ENCODE assay signal across 8 mouse cellular contexts in genomic region chr1:126830031-126830927, GRCm38 (mm10). TPM values are rescaled to one million over a fixed set of nuclear protein-coding genes. Genes with fewer than 3 reads are reported as not detected.
A peak's percentile ranks its signal among the peaks of the same experiment; 100 is the strongest.
DNase-seq lines count a peak whose midpoint lies in the region; ATAC-seq lines count a peak whose summit lies in the region.

TSS of gene Nckap5 (minus strand) at chr1:126830799.

- no peaks in the 10 kb centered on the region for H3K4me1 ChIP-seq in embryonic facial prominence, embryonic 11.5 days (ENCODE audit: control insufficient read depth, insufficient read depth, low read length)
- no peaks in the 10 kb centered on the region for H3K4me1 ChIP-seq in intestine, embryonic 16.5 days (ENCODE audit: control insufficient read depth, insufficient read depth, low read length)

- peak within 1 kb of the TSS; percentile 27 for H3K4me3 ChIP-seq in embryonic facial prominence, embryonic 11.5 days (ENCODE audit: low read depth, low read length)
- H3K4me3 ChIP-seq in intestine, embryonic 16.5 days (ENCODE audit: low read length) = peak within 1 kb of the TSS; percentile 46

- peak within 1 kb of the TSS; percentile 53 for H3K4me2 ChIP-seq in embryonic facial prominence, embryonic 11.5 days (ENCODE audit: low read depth, low read length)
- peak within 1 kb of the TSS; percentile 66 for H3K4me2 ChIP-seq in intestine, embryonic 16.5 days (ENCODE audit: low read depth, low read length)

- WGBS in embryonic facial prominence, embryonic 11.5 days = 3% methylated on average over 35 of the region's 35 CpGs
- 2% methylated on average over 35 of the region's 35 CpGs for WGBS in intestine, embryonic 16.5 days

- no peaks in the 10 kb centered on the region for H3K9me3 ChIP-seq in embryonic facial prominence, embryonic 11.5 days (replicated peaks; ENCODE audit: control insufficient read depth, low read length)
- no peaks in the 10 kb centered on the region for H3K9me3 ChIP-seq in intestine, embryonic 16.5 days (ENCODE audit: control insufficient read depth, low read length)

- H3K36me3 ChIP-seq in embryonic facial prominence, embryonic 11.5 days (replicated peaks; ENCODE audit: control insufficient read depth, insufficient read depth, low read depth, low read length) = no peaks in the 10 kb centered on the region
- no peaks in the 10 kb centered on the region for H3K36me3 ChIP-seq in intestine, embryonic 16.5 days (ENCODE audit: control insufficient read depth, insufficient read depth, low read length)

- intact Hi-C loops in left cerebral cortex, postnatal 14 days (cut with DNase I) = loop anchor here (5.0 kb wide), 1 partner anchor 97 kb away; no protein-coding TSS in a partner anchor

- H3K9ac ChIP-seq in embryonic facial prominence, embryonic 11.5 days (replicated peaks; ENCODE audit: low read length) = no peak within 1 kb of the TSS
- peak within 1 kb of the TSS; percentile 52; the same call in 1 of the 2 replicates for H3K9ac ChIP-seq in intestine, embryonic 16.5 days (ENCODE audit: low read depth, low read length)

- no peaks in the 10 kb centered on the region for H3K27me3 ChIP-seq in embryonic facial prominence, embryonic 11.5 days (ENCODE audit: control insufficient read depth, insufficient read depth, low read length)
- H3K27me3 ChIP-seq in intestine, embryonic 16.5 days (replicated peaks; ENCODE audit: control insufficient read depth, insufficient read depth, low read length) = 0 out of 2 replicates have a peak, but pooled peaks cover 2% of the 10 kb centered on the region

- no peak within 1 kb of the TSS for H3K27ac ChIP-seq in embryonic facial prominence, embryonic 11.5 days (replicated peaks; ENCODE audit: low read depth, low read length)
- H3K27ac ChIP-seq in intestine, embryonic 16.5 days (ENCODE audit: low read length) = no peak within 1 kb of the TSS

- ATAC-seq in embryonic facial prominence, embryonic 11.5 days (replicated peaks; ENCODE audit: insufficient number of reproducible peaks, low FRiP score, low TSS enrichment, low read depth) = peak; percentile 55
- ATAC-seq in intestine, embryonic 16.5 days = peak; percentile 85
- ATAC-seq in megakaryocyte-erythroid progenitor cell, adult 5-6 weeks (replicated peaks; ENCODE audit: low FRiP score, low TSS enrichment, poor library complexity, severe bottlenecking) = 0 out of 2 replicates have a peak, but pooled peaks have one; percentile 35

- DNase-seq in adrenal gland, postnatal 10 days = peak; percentile 73
- peak; percentile 73 for DNase-seq in embryonic facial prominence, embryonic 11.5 days (ENCODE audit: low spot score)
- DNase-seq in heart, adult 11 months = peak; percentile 97
- DNase-seq in left cerebral cortex, postnatal 14 days (ENCODE audit: low spot score in 2 of 2) = peak; percentile 81 to 82
- peak; percentile 90 for DNase-seq in right cerebral cortex, postnatal 4 days
- DNase-seq in spleen, adult 12 weeks (ENCODE audit: low spot score) = no peak

RNA-seq across cellular contexts. Expression of gene Nckap5, which starts in this region (rescaled TPM):
- 10 to 100 TPM; 22.6 to 37.4 TPM for total RNA-seq in adrenal gland, postnatal 10 days (2021)
- polyA plus RNA-seq in embryonic facial prominence, embryonic 11.5 days (2014; fragmentation: Nextera tagmentation; extraction: Ambion mirVana) = 4.4 and 5.7 TPM in 2 replicates
- 11.5 and 12.6 TPM in 2 replicates for polyA plus RNA-seq in intestine, embryonic 16.5 days (2015; fragmentation: Nextera tagmentation; extraction: Ambion mirVana)
- 1 to 10 TPM; 6.6 to 8.0 TPM for total RNA-seq in left cerebral cortex, postnatal 14 days (2021)
- not detected in 2 replicates for total RNA-seq in megakaryocyte-erythroid progenitor cell, adult 5-6 weeks (2014; fragmentation: Nextera tagmentation)
- not detected in 2 replicates for total RNA-seq in megakaryocyte-erythroid progenitor cell, adult 5-6 weeks (2017)

Comparison
In these comparisons a context has a peak if more than half of its experiments do, and no peak if none do; other contexts are left out.
1. RNA of gene Nckap5 (total RNA-seq): 22.6 to 37.4 TPM in adrenal gland, postnatal 10 days and 6.6 to 8.0 TPM in left cerebral cortex, postnatal 14 days; not detected in megakaryocyte-erythroid progenitor cell, adult 5-6 weeks; every median in the first group is over 4 times any median in the second.
2. Peak in ATAC-seq in megakaryocyte-erythroid progenitor cell, adult 5-6 weeks; RNA of the gene not detected or under 1 TPM.
3. ATAC-seq: peak in every context shown above with its lines; median percentile 85 in intestine, embryonic 16.5 days; 55 in embryonic facial prominence, embryonic 11.5 days; 35 in megakaryocyte-erythroid progenitor cell, adult 5-6 weeks.